Mouse (Mus musculus) liver, adult 2 months (tissue): Measurements from ENCODE around the gene Cabp4.

Experiments
- CTCF ChIP-seq: fragments of 200-500 bp; IDR thresholded peaks from 2 replicates; pipeline ENCODE4 v1.5.1; 2011; ENCODE audit warnings: low read depth, low read length, control low read depth
- POLR2A ChIP-seq: fragments of 200-500 bp; IDR thresholded peaks from 2 replicates; pipeline ENCODE4 v1.6.1; 2011; ENCODE audit warnings: low read length, control low read depth; ENCODE audit not compliant: insufficient read depth; ENCODE audit errors: extremely low read depth

- no peak for TF ChIP-seq POLR2A
- no peak for TF ChIP-seq CTCF
Measured at GRCm38 (mm10) chr19:4153232-4153654, 9.4 kb upstream of the Cabp4 start, which contains the start of gene Ptprcap.
